Mouse (Mus musculus) midbrain, embryonic 15.5 days (tissue): ENCODE data around the gene Nt5c2. TPM values are rescaled to one million over a fixed set of nuclear protein-coding genes. Genes with fewer than 3 reads are reported as not detected.

Experiments
- ATAC-seq: fragments of 200-750 bp; cut with Nextera tagmentation; replicated peaks from 2 replicates; pipeline ENCODE4 v1.8.0; 2017; ENCODE audit warnings: moderate TSS enrichment
- H3K27ac ChIP-seq: fragments of 300-500 bp; sonication (generic); 2 replicates; pipeline ENCODE4 v1.5.1; 2015; ENCODE audit warnings: mild to moderate bottlenecking, inconsistent platforms
- H3K27me3 ChIP-seq: fragments of 300-500 bp; sonication (generic); replicated peaks from 2 replicates; pipeline ENCODE4 v1.6.1; 2015; ENCODE audit warnings: inconsistent platforms
- H3K36me3 ChIP-seq: fragments of 300-500 bp; sonication (generic); replicated peaks from 2 replicates; pipeline ENCODE4 v1.6.1; 2015; ENCODE audit warnings: inconsistent platforms
- H3K4me1 ChIP-seq: fragments of 300-500 bp; sonication (generic); 2 replicates; pipeline ENCODE4 v1.6.1; 2015; ENCODE audit warnings: inconsistent platforms
- H3K4me2 ChIP-seq: fragments of 300-500 bp; sonication (generic); 2 replicates; pipeline ENCODE4 v1.6.1; 2015; ENCODE audit warnings: inconsistent platforms, mild to moderate bottlenecking, moderate library complexity
- H3K4me3 ChIP-seq: fragments of 300-500 bp; sonication (generic); 2 replicates; pipeline ENCODE4 v1.5.1; 2015; ENCODE audit warnings: mild to moderate bottlenecking, inconsistent platforms
- H3K9ac ChIP-seq: fragments of 300-500 bp; sonication (generic); 2 replicates; pipeline ENCODE4 v1.6.1; 2015; ENCODE audit warnings: mild to moderate bottlenecking, inconsistent platforms
- H3K9me3 ChIP-seq: fragments of 300-500 bp; sonication (generic); 2 replicates; pipeline ENCODE4 v1.6.1; 2016; ENCODE audit warnings: inconsistent platforms
- WGBS: fragments of 180-500 bp; shearing (Covaris S2); methylation state at CpG from one replicate; pipeline ENCODE4 v1.1.7; 2015; ENCODE audit warnings: mixed read lengths; 5-methylcytosine and 5-hydroxymethylcytosine counted together
- polyA plus RNA-seq: library from polyadenylated mRNA; unstranded; fragments of >200 nt; fragmentation: Nextera tagmentation; extraction: Ambion mirVana; gene quantifications from 2 replicates; pipeline ENCODE4 v1.2.1, GENCODE M21; 2015

The Nt5c2 gene
- polyA plus RNA-seq, 1 experiment from 2014 or later = 87.7 TPM

DNA sequence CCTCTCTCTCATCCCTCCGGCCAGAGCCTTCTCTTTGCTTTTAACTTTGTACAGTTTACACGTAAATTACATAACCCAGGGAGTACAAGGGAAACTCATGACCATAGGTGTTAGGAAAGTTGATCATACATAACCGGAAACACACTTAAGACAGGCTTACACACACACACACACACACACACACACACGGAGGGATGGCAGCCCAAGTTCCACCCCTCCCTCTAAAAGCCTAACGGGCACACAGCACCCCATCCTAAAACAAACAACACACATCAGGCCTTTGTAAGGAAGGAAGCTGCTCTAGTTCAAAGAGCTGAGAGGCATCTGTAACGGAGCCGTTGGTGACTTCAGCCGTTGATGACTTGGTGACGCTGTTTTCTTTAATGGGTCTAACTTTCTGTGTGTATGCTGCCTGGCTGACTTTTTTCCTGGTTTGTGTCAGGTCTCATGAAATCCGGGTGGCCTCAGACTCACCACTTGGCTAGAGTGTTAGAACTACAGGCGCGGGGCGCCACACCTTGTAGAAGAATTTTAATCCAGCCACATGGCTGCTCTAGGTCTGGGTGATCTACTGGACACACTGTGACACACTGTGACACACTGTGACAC lies 44.7 kb downstream of the Nt5c2 start:
- Histone ChIP-seq H3K4me2 (no peak overlapping the region), H3K9me3 (no peaks in the 10 kb centered on the region), H3K4me1 (peaks cover 26% of the 10 kb centered on the region), H3K27me3 (no peaks in the 10 kb centered on the region), H3K4me3 (no peak overlapping the region), H3K27ac (peak overlapping the region; percentile 90; the same call in 1 of the 2 replicates), H3K36me3 (no peaks in the 10 kb centered on the region), H3K9ac (no peak overlapping the region)
- peak; percentile 47 for ATAC-seq
- 57% methylated on average over 13 of the region's 13 CpGs for WGBS

DNA sequence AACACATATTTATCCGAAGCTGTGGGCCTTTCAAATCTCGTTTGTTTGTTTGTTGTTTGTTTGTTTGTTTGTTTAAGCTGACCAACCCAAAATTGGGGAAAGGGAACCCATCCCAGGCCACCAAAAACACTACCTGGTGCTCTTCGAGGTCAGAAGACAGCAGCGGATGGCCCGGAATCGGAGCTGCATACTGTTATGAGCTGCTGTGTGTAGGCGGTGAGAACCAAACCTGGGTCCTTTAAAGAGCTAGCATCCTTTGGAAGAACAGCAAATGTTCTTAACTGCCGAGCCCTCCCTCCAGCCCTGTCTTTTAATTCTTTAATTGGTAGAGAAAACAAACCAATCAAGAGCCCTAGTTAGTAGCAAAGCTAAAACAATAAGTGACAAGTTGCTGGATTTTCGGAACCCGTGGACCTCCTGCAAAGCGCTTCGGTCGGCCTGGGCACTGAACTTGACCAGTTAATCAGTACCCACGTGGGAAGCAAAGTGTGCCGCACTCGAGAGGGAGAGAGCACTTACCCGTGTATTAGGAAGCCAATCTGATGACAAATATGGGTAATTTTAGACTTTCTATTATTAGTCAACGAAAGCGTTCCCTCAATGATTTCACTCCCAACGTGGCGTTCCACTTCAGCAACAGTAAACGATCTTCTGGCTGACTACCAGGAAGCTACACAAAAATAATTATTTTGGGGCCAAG lies 45.5 kb downstream of the Nt5c2 start:
- no peak overlapping the region for H3K4me3 ChIP-seq
- 81% methylated on average over 22 of the region's 22 CpGs for WGBS
- no peak overlapping the region for H3K9ac ChIP-seq
- H3K4me2 ChIP-seq = no peak overlapping the region
- ATAC-seq = no peak
- H3K36me3 ChIP-seq = no peaks in the 10 kb centered on the region
- peaks cover 26% of the 10 kb centered on the region for H3K4me1 ChIP-seq
- no peaks in the 10 kb centered on the region for H3K9me3 ChIP-seq
- H3K27me3 ChIP-seq = no peaks in the 10 kb centered on the region
- no peak overlapping the region for H3K27ac ChIP-seq

DNA sequence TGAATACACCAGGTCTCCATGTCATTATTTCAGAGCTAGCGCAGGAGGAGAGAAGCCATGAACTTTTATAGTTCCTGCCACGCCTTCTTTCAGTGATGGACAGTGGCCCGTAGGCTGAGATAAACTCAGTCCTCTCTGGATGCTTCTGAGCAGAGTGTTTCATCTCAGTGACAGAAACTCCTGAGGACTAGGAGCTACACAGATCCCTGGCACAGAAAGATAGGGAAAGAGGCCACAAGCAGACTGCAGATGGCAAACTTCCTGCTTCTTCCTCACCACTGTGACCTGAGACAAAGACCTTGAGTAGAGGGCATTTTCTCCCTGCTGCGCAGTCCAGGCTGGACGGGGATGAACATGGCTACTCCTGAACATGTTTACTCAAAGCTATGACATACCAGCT lies 46.1 kb downstream of the Nt5c2 start:
- Histone ChIP-seq H3K27me3 (no peaks in the 10 kb centered on the region), H3K27ac (no peak overlapping the region), H3K4me2 (no peak overlapping the region), H3K9me3 (no peaks in the 10 kb centered on the region), H3K4me1 (peaks cover 26% of the 10 kb centered on the region), H3K4me3 (no peak overlapping the region), H3K9ac (no peak overlapping the region), H3K36me3 (no peaks in the 10 kb centered on the region)
- WGBS = 86% methylated on average over 5 of the region's 5 CpGs
- no peak for ATAC-seq

DNA sequence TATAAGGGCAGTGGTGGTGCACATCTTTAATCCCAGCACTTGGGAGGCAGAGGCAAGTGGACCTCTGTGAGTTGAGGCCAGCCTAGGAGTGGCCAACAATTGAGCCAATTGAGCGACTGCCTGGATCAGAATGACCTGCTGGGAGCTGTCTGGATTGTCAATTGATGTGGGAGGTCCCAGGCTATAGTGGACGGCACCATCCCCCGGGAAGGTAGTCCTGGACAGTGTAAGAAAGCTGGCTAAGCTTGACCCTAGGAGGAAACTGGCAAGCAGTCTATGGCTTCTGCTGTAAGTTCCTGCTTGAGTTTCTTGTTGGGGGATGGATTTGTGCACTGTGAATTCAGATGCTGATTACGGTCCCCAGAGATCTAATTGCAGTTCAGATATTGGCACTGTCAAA lies 47.1 kb downstream of the Nt5c2 start:
- Histone ChIP-seq H3K27me3 (no peaks in the 10 kb centered on the region), H3K36me3 (no peaks in the 10 kb centered on the region), H3K4me3 (no peak overlapping the region), H3K4me1 (peaks cover 28% of the 10 kb centered on the region), H3K9me3 (no peaks in the 10 kb centered on the region), H3K27ac (no peak overlapping the region), H3K9ac (no peak overlapping the region), H3K4me2 (no peak overlapping the region)
- WGBS = 35% methylated on average over 4 of the region's 4 CpGs
- no peak for ATAC-seq

DNA sequence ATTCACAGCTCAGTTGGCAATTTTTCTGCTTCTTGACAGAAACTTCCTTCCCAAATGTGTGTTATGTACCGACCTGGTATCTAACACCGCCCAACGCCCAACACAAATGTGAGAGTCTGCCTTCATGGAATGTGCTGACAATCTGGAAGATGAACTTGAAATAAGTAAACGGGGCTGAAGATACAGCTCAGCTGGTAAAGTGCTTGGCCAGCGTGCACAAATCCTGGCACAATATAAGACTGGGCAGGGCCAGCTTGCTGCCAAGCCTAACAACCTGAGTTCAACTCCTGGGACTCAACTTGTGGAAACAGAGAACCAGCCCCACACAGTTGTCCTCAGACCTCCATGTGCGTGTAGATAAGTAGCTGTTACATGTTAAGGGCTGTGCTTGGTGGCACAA lies 48.6 kb downstream of the Nt5c2 start:
- peaks cover 16% of the 10 kb centered on the region for H3K4me1 ChIP-seq
- H3K27ac ChIP-seq = no peak overlapping the region
- H3K9me3 ChIP-seq = no peaks in the 10 kb centered on the region
- no peaks in the 10 kb centered on the region for H3K36me3 ChIP-seq
- no peaks in the 10 kb centered on the region for H3K27me3 ChIP-seq
- H3K4me2 ChIP-seq = no peak overlapping the region
- H3K4me3 ChIP-seq = no peak overlapping the region
- 92% methylated on average over 6 of the region's 6 CpGs for WGBS
- no peak for ATAC-seq
- no peak overlapping the region for H3K9ac ChIP-seq

DNA sequence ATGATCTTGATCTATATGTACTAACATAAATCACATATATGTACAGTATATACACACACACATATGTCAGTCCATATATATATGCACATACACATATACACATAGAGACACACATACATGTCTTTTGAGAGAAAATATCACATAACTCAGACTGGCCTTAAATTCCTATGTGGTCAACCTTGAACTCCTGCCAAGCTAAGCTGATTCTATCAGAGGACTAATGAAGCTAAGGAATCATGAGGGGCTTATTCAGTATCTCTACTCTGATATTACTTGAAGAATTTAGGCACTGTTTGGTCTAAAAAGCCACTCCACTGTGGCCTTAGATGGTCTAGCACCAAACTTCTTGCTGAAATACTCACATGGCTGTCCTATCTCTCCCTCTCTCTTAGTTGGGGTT lies 49.5 kb downstream of the Nt5c2 start:
- Histone ChIP-seq H3K4me3 (no peak overlapping the region), H3K9me3 (no peaks in the 10 kb centered on the region), H3K4me1 (peaks cover 14% of the 10 kb centered on the region), H3K27ac (no peak overlapping the region), H3K4me2 (no peak overlapping the region), H3K9ac (no peak overlapping the region), H3K27me3 (no peaks in the 10 kb centered on the region), H3K36me3 (no peaks in the 10 kb centered on the region)
- ATAC-seq = no peak

DNA sequence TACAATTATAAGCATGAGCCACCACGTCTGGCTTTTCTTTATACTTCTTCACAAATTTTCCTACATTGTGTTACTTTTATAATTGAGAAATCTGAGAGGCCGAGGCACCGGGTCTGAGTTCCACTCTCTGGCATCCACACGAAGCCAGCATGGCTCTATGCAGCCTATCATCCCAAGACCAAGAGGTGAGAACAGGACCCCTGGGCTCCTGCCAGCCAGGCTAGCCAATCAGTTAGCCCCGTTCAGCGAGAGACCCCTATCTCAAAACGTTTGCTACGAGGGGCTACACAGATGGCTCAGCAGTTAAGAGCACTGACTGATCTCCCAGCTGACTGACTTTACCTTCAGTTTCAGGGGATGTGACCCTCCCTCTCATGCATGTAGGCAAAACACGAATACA lies 50.6 kb downstream of the Nt5c2 start:
- no peaks in the 10 kb centered on the region for H3K36me3 ChIP-seq
- no peaks in the 10 kb centered on the region for H3K27me3 ChIP-seq
- no peak for ATAC-seq
- no peak overlapping the region for H3K4me2 ChIP-seq
- H3K9me3 ChIP-seq = no peaks in the 10 kb centered on the region
- H3K9ac ChIP-seq = no peak overlapping the region
- 66% methylated on average over 9 of the region's 9 CpGs for WGBS
- no peak overlapping the region for H3K27ac ChIP-seq
- H3K4me1 ChIP-seq = peaks cover 19% of the 10 kb centered on the region
- no peak overlapping the region for H3K4me3 ChIP-seq

DNA sequence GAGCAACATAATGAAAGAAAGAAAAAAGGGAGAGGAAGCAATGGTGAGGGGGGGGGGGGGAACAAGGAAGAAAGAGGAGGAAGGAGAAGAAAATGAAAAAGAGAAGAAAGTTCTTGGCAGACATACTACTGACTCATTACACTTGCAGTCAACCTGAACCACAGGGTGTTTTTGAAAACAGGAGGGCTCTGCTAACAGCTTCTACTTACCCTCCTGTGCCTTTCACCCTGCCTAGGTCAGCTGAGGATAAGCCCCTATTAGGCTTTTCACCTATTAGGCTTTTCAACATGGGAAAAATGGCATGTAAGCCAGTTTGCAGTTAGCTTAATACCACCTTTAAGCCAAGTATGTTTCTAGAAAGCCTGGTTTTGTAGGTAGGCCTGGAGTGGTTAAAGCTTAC lies 51.5 kb downstream of the Nt5c2 start:
- H3K4me2 ChIP-seq = no peak overlapping the region
- ATAC-seq = no peak

DNA sequence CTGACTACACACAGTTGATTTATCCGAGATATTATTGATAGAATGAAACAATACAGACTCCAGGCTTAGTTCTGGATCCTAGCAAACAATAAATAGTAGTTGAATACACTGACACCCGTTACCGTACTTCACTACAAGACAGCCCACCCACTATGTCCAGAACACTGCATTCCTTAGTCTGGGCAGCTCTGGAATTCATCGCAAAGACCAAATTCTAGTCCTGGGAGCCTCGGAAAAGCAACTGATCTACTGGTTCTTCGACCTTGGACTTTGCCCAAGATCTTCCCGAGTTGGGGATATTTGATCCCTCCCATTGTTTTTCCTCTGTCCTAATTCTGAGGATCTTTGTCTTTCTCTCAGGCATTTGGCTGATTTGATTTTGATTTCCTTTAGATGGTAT lies 52.1 kb downstream of the Nt5c2 start:
- Histone ChIP-seq H3K9ac (no peak overlapping the region), H3K36me3 (no peaks in the 10 kb centered on the region), H3K4me1 (peaks cover 27% of the 10 kb centered on the region), H3K4me2 (peak overlapping the region; percentile 68), H3K4me3 (peak overlapping the region; percentile 85), H3K27ac (no peak overlapping the region), H3K9me3 (no peaks in the 10 kb centered on the region), H3K27me3 (no peaks in the 10 kb centered on the region)
- 28% methylated on average over 7 of the region's 7 CpGs for WGBS
- no peak for ATAC-seq

More for the DNA sequence above, 51.5 kb downstream of the Nt5c2 start:
- Histone ChIP-seq H3K4me1 (peaks cover 23% of the 10 kb centered on the region), H3K27me3 (no peaks in the 10 kb centered on the region), H3K36me3 (no peaks in the 10 kb centered on the region), H3K9ac (no peak overlapping the region), H3K27ac (no peak overlapping the region), H3K9me3 (no peaks in the 10 kb centered on the region), H3K4me3 (no peak overlapping the region)

DNA sequence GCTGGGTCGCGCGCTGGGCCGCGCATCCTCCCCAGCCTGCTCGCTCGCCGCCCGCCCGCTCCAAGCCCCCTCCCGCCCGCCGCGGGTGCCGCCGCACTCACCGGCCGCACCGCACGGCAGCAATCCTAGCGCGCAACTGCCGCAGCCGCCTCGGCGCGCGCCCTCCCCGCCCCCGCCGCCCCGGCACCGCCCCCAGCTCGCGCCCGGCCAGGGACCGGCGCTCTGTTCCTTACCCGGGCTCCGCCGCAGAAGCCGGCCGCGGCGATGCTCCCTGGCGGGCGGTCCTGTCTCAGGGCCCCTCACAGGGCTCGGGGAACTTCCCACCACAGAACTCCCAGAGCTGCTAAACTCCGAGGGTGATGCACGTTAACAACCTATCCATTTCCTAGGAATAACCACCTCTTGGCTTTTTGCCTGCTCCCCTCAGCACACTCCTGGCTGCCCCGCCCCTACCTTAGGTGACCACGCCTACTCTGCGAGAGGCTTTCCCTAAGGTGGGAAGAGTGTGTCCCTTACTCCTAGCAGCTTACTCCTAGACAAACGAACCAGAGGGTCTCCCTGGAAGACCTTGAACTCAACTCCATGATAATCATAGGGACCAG lies 52.7 kb downstream of the Nt5c2 start:
- peak; percentile 94 for ATAC-seq
- peak overlapping the region; percentile 90 for H3K9ac ChIP-seq
- H3K27me3 ChIP-seq = no peaks in the 10 kb centered on the region
- peak overlapping the region; percentile 99 for H3K27ac ChIP-seq
- under 1% methylated on average over 40 of the region's 54 CpGs for WGBS
- H3K4me2 ChIP-seq = peak overlapping the region; percentile 68
- H3K9me3 ChIP-seq = no peaks in the 10 kb centered on the region
- H3K4me3 ChIP-seq = peak overlapping the region; percentile 85
- H3K4me1 ChIP-seq = peaks cover 28% of the 10 kb centered on the region
- H3K36me3 ChIP-seq = no peaks in the 10 kb centered on the region

DNA sequence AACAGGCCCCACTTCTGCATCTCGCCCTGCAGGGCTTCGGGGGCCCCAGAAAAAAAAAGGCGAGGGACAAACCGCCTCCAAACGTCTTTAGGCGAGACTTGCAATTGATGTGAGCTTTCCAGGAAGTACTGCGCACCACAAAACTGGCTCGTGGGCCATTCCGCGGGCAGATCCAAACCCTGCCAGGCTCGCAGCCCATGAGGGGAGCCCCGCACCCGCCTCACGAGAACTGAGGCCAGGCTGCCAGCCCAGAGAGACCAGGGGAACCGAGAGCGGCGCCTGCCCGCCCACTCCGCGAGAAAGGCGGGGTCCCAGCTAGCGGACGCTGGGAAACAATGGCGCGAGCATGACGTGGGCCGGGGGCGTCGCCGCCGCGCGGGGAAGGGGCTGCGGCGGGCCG lies 53.3 kb downstream of the Nt5c2 start:
- peak overlapping the region; percentile 99 for H3K27ac ChIP-seq
- peak overlapping the region; percentile 68 for H3K4me2 ChIP-seq
- peak overlapping the region; percentile 90 for H3K9ac ChIP-seq
- under 1% methylated on average over 32 of the region's 36 CpGs for WGBS
- H3K9me3 ChIP-seq = no peaks in the 10 kb centered on the region
- H3K36me3 ChIP-seq = no peaks in the 10 kb centered on the region
- no peaks in the 10 kb centered on the region for H3K27me3 ChIP-seq
- peaks cover 28% of the 10 kb centered on the region for H3K4me1 ChIP-seq
- peak; percentile 94 for ATAC-seq
- H3K4me3 ChIP-seq = peak overlapping the region; percentile 85

DNA sequence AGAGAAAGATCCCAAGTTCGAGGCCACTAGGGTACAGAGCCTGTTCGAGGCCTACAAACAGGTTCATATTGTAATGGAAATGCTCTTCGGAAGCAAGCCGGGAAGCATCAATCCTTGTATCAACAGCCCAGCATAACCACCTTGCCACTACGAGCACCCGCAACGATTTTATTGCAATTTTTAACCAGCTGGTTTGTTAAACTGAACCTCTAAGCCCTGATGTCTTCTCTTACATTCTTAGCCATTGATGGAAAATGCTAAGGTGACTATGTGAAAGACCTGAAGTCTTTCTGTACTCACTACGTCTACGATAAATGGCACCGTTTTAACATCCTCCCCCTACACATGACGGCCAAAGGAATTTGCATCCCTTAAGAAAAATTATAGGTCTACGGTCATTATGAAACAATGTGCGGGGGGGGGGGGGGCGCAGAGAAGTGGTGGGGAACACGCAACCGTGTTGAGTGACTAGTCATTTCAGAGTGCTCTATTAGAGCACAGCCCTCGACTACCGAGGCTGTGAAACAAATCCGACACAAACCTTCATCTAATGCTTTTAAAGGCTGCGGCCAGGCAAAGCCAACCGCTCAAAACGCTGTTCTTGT lies 53.8 kb downstream of the Nt5c2 start:
- Histone ChIP-seq H3K36me3 (no peaks in the 10 kb centered on the region), H3K4me1 (peaks cover 28% of the 10 kb centered on the region), H3K4me2 (peak overlapping the region; percentile 68), H3K4me3 (peak overlapping the region; percentile 85), H3K9me3 (no peaks in the 10 kb centered on the region), H3K9ac (peak overlapping the region; percentile 90), H3K27ac (peak overlapping the region; percentile 99), H3K27me3 (no peaks in the 10 kb centered on the region)
- WGBS = 2% methylated on average over 22 of the region's 22 CpGs
- ATAC-seq = peak; percentile 28
